Mouse (Mus musculus) gonadal fat pad, adult 2 months (tissue): ENCODE results near the gene Pid1. TPM values are rescaled to one million over a fixed set of nuclear protein-coding genes. Genes with fewer than 3 reads are reported as not detected.

Source experiments
- DNase-seq: peaks from one replicate; pipeline ENCODE4 v3.0.0-alpha.2; 2012; ENCODE audit warnings: low read depth
- polyA plus RNA-seq: library from polyadenylated mRNA; depleted of rRNA; stranded (reverse); fragments of >200 nt; gene quantifications from 2 replicates; pipeline ENCODE4 v1.2.3, GENCODE M21; 2012

Gene Pid1
- polyA plus RNA-seq, 1 experiment = 19.3 TPM

DNA sequence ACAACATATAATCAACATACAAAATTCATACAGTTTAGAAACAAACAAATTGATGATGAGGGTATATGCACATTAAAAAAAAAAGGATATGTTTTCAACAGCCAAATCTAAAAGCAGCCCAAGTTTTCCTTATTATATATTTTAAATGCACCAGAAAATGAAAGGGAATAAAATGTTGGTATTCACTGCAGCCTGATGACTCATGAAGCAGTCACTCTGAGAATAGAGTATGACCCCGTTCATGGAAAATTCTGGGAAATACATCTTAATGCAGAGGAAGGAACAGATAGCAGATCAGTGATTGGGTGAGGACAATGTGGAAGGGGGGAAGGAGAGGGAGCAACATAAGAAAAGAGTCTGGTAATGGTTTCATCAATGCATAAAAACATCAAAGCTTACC is 186.3 kb downstream of the Pid1 start:
- DNase-seq = no peak

DNA sequence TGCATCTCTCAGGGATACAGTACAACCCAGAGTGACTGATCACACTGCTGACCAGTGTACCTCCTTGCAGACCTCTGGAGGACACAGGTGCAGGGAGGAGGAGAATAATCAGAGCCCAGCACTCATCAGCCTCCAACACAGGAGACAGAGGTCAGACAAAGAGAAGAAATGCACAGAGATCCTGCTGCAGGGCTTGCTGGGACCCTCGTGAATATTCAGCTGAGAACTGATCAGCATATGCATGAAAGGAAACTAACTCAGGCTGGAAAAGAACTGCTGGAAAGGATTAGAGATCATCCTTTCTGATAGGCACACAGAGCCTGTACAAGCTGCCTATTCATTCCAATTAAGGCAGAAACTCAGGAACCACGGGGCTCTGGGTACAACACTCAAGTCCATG is 186.9 kb downstream of the Pid1 start:
- no peak for DNase-seq

DNA sequence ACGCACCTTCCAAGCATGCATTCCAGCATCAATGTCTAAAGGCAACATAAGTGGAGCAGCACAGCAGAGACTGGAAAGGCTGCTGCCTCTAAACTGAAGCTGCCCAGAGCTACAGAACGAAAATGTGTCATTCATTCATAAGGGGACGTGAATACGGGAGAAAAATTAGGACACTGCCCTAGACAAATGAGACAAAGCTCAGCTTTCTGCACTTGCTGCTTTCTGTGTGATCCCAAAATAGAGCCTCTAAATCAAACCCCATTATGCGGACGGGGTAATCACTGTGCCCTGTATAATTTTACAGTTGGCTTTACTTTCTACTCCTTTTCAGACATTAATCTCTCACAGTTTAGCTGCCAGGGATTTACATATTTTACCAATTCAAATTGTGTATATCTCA is 191.0 kb downstream of the Pid1 start:
- no peak for DNase-seq

DNA sequence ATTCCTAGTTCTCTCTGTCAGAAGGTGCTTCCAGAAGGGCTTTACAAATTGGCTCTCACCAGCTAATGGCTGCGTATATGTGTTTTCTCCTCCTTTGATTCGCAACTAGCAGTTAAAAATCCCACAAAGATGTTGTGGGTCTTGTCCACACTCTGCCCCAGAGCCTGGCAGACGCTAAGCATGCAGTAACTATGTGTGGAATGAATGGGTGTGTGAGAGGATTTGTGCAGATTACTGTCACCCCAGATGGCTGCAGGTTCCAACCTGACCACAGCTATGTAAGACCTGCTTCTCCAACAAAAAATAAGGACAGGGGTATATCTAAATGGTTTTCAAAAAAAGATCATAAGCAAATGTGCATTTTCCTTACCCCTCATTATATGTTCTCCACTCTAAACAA is 206.2 kb downstream of the Pid1 start:
- DNase-seq = no peak

DNA sequence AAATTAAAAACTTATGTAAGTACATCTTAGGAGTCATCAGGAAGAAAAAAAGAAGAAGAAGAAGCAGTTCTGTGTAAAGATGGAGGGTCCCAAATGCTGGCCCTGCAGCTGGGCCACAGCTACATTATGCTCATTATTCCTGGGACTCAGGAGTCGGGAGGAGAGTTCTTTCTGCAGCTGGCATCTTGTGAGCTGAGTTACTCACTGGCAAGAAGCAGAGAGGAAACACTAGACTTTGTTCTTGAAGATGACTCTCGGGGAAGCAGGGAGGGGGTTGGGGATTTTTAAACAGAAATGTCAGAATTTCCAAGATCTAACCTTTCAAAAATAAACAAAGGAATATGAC is 208.4 kb downstream of the Pid1 start:
- DNase-seq = no peak

DNA sequence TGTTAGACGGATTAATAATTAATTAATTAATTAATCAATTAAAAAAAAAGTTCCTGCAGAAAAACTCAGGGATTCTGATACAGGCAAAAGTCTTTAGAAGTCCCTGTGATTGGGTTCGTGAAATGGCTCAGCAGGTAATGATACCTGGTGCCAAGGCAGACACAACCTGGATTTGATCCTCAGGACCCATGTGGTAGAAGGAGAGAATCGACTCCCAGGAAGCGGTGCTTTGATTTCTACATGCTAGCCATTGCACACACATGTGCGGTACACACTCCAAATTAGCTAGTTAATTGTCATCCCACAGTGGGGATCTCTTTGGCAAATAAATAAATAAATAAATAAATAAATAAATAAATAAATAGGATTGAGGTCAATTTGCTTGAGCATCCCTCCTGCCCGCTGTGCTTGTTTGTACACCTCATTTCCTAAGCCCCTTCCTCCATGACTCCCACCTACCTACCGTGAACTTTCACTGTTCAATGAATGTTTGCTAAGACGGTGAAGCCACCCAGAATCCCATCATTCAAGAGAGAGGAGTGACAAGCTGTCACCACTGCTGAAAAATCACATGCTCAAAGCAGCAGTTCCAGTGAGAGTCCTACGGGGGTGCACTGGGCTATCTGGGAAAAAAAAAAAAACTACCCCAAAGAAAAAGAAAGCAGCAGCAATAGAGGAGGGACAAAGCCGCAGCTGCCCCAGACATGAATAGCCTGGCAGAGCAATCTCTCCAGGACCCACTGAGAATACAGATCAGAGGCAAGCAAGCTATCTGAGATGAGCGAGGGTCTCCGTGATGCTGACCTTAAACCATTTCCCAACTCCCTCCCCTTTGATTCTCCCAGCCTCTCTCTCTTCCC is 209.0 kb downstream of the Pid1 start:
- no peak for DNase-seq

DNA sequence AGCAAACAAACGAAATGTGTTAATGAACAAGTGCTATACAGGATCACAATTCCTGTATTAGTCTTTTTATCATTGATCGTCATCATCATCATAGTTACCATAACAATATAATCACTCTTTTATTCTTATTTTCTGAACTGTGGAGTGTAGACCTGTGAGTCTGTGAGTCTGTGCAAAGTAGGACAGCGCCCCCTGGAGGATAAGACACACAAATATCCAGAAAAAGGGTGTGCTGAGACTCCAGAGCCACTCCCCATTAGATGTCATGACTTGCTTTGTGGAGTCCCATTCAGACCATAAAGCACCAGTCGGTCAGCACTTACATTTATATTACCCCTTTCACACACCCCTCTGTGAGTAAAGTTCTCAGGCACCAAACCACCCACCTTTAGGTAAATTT is 210.0 kb downstream of the Pid1 start:
- no peak for DNase-seq

DNA sequence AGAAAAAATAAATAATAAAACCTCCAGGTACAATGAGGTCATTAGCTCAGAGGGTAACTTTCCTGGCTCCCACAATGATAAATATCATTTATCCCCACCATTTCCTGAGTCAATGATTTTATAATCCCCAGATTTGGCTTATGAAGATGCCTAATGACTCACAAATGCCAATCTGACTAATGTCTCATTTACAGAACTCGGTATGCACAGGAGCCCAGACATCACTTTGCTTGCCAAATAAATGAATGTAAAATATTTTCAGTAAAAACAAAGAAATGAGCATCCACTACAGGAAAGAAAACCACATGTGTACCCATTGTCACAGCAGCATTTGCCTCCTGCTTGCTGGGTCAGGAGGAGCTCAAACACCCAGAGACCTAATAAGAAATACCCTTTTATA is 222.4 kb downstream of the Pid1 start:
- DNase-seq = no peak

DNA sequence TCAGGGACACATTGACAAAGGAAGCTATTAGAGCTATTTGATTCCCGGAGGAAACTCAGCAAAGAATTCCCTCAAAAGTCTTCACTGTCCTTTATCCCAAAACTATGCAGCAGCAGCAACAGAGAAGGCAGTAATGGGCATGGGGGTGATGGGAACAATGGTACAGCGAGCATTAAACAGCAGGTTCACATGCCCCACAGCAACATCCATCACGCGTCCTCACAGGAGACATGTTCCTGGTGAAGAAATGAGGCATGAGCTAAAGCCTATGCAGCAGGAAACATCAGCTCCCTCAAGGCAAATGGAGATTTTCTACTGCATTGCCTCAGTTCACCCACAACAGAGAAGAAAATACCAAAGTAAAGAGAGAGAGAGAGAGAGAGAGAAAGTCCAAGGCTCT is 231.5 kb downstream of the Pid1 start:
- DNase-seq = no peak

DNA sequence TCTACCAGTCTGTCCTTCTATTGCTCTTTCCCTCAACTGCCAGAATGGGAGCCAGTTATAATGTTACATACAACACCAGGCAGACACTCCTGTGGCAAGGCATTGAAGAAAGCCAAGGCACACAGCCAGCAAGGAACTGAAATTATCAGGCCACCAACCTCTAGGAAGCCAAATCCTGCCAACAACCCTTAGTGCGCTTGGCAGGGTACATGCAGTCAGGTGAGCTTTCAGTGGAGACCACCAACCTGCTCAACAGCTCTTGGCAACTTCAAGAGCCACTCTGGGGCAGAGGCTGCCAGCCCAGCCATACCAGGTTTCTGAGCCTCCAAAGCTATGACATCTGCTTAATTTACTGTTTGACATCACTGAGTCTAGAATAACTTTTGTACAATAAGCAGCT is 232.2 kb downstream of the Pid1 start:
- DNase-seq = no peak

DNA sequence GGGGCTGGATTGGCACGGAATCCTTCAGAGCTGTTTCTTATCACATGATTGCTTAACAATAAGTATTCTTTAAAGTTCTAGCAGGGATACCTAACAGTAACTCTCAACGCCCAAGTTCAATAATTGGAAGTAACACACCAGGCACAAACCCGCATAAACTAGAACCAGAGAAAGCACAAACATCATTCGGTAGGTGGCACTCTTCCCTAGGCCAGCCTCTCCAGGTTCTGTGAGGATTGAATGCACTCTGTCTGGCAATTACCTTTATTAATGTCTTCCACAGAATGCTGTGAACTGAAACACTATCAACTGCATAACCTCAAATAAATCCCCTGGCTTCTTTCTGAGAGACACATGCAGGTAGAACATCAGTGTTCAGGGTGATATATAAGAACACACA is 235.5 kb downstream of the Pid1 start:
- DNase-seq = no peak

DNA sequence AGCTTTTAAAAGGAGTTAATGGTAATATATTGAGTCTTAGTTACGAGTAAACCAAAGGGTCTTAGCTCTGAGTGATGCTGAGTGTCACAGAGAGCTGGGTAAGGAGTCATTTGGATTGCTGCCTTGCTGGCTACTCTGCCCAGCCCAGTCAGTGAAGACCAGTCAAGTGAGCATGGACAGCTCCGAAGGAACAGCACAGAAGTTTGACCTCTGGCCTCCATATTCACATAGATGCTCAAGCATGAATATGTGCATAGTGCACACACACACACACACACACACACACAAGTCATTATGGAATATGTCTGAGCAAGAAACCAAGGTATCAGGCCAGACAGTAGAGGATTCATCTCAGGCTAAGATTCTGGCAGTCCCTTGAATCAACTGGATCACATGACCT is 244.7 kb downstream of the Pid1 start:
- DNase-seq = no peak

DNA sequence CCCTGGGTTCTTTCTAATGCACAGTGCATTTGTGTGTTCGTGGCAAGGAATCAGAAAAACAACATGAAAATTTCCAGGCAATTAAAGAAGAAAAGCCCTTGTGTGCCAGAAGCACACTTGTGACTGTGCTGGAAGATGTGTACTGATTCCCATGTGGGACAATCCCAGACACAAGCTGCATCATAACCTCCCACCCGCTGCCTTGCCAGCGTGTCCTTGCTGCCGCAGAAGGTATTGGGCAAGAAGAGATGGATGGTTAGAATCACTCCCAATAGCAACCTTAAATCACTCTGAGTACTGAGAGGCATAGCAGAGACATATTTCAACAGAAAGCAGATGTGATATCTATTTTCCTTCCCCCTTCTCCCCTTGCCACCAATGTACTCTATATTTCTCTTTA is 257.2 kb downstream of the Pid1 start:
- no peak for DNase-seq

DNA sequence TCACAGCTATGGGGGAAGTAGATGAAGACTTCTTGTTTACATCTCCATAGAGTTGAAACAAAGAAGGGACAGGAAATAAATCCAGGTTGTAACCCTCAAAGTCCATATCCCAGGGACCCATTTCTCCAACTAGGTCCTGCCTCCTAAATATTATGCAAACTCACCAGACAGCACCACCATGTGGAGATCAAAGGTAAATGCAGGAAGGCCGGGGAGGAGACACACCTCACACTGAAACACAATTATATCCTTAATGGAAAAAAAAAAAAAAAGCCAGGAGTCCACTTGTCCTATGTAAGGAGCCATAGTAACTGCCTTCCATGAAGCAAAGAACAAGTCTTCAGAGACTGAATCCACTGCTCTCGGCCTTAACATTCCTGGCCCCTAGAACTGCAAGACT is 261.9 kb downstream of the Pid1 start:
- no peak for DNase-seq

DNA sequence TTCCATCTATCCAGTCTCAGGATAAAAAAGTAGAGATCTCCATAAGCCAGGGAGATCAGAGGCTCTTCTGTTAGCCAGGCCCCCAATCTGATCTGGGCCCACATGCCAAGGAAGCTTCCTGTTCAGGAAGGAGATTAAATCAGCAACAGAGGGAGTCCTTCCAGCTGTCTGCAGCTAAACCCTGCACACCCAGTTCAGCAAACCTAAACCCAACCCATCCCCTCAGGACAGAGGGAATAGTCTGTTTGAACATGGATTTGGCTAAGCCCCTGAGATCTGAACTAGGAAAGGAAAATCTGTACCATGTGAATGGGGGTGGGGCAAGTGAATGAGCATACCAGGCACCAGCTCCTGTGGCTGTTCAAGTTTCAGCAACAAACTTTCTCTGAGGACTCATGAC is 266.6 kb downstream of the Pid1 start:
- no peak for DNase-seq

DNA sequence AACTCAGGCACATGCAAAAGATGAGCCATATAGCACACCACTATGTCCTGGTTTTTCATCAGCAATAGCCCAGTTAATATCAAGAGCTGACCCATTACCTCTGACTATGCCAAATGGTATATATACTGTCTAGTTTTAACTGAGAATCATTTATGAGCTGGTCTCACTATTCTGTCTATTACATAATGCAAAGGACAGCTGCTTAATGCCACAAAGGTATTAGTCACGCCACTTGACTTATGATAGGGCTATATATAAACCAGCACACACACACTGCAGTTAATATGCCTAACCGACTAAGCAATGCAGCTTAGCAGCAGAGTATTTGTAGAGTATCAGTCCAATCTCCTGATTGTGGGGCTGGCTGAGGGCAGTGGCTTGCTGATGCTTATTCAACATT is 270.7 kb downstream of the Pid1 start:
- DNase-seq = no peak

DNA sequence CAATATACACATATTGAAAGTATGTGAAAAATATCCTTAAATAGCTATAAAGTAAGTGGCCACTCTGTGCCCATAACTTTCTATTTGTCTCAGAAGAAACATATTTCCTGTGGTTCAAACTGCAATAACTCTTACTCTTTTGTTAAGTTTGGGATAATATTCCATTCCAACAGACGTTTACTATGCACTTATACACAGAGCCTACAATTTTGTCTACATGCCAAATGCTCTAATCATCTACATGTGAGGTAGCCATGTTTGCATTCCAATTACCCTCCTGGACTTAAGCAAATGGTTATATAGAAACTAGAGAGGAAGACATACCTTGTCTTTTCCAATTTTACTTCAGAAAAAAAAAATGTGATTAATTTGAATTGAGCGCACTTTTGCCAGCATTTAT is 274.3 kb downstream of the Pid1 start:
- no peak for DNase-seq

DNA sequence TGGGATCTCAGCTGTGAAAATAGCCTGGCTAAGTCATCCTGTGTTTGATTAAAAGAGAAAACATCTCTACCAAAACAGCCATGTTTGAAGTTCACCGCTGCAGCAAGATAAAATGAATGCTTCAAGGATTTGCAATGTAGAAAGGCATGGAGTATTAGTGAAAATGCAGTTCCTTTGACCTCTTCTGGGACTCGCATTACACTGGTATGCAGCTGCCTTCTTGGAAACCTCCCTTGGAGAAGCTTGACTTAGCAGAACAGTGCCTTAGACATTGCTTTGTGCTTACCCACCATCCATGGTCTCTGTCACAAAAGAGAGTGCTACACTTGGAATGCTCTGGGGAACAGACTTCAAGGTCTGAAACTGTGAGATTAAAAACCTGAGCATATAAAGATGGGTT is 276.0 kb downstream of the Pid1 start:
- no peak for DNase-seq

DNA sequence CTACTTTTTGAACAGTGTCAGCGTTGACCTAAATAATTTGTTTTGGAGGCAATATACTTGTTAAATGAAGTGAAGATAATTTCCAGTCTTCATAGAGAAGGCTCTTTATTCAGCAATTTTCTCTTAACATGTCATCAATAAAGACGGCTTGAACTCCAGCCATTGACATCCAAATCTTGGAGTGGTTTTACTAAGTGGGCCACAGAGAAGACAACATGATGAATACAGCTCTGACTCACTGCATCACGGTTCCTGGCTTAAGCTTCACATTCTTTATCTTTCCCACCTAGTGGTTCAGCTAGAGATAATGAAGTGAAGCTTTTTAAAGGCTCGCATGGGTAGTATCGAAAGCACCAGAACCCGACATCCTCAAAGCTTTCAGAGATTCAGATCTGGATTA is 276.7 kb downstream of the Pid1 start:
- no peak for DNase-seq

DNA sequence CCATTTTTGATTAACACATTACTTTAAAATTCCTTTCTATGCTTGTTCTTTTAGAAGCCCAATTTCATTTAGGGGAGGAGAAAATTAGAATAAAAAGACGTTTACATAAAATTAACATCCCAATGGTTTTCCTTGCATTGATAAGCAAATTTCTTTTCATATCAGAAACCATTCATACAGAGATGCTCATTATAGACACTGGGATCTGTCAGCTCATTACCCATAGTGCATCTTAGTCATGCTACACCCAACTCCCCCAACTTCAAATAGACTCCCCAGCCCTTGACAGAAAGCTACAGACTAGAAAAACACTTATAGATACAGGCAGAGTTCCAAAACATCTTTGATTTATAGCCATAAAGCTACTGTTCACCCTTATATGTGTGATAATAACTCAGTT is 277.5 kb downstream of the Pid1 start:
- no peak for DNase-seq

DNA sequence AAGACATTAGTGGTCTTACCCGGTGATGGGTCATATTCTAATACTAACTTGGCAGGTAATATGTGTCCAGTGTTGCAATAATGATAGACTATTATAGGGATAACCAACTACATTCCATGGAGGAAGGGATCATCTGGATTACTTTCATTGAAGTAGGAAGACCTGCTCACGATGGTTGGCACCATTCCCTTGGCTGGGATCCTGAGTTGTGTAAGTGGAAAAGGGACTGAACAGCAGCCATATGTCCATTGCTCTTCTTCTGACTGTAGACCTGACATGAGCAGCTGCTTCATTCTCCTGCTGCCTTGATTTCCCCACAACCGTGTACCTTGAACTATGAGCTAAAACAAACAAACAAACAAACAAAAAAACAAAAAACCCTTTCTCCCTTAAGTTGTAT is 278.6 kb downstream of the Pid1 start:
- no peak for DNase-seq

DNA sequence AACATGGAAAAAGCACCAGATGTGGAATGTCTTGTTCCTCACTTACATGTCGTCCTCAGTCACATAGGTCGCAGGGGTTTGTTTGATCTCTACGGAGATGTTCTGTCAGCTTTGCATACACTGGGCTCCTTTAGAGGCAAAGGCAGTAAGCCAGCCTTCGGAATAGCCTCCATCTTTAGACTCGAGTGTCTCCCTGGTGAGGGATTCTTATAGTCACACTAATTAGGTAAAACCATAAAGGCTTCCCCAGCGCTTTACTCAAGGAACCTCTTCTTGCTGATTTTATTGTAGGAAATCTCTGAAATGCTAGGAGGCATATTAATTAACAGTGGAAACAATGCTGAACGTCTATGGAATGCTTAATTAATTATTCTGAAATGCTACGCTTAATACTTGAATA is 284.4 kb downstream of the Pid1 start:
- no peak for DNase-seq

DNA sequence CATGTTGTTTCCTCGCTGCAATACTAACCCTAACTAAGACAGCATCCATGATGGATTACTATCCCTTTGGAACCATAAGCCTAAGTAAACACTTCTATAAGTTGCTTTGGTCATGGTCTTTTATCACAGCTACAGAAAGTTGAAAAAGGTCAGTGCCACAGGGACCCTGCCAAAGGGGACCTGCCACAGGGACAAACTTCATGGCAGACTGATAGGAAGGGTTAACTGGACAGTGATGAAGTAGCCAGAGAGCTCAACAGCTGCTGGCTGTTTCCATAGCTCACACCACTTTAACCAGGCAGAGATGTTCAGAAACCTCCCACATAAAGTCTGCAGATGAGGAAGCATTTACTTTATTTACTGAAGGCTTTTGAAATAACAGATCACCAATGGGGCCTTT is 287.0 kb downstream of the Pid1 start:
- no peak for DNase-seq

DNA sequence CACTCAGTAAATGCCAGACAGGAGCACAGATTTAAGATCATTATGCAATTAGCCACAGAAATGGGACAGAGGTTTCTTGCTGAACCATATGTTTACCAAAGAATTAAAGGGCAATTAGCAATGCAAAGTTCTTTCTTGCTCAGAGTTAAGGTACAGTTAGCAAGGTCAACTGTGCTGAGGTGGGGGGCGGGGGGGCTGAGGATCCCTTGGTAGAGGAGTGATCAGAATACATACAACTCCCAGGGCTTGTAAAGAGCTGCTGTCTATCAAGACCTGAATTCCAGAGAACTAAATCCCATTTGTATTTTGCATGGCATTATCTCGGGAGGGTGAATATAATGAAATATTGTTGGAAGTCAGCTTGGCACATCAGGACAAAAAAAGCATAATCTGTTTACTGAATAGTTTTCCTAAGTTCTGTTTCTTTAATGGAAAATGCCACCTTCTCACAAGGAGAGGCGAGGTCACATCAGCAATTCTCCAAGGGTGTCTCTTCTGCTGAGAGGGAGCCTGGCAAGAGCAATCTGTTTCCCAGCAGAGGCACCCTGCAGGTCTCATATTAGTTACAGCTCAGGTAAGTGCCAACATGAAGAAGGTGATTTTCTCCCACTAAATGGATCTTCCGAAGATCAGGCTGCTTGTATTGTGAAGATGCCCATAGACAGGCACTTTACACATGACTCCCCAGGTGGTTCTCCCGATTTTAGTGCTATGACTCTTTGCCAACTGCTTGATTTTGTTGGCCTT is 306.9 kb downstream of the Pid1 start:
- DNase-seq = no peak
